Mouse (Mus musculus) heart, adult 2 months (tissue): ENCODE data around the gene Supt4a.

Experiments used
- CTCF ChIP-seq: fragments of 200-600 bp; IDR thresholded peaks from 2 replicates; pipeline ENCODE4 v1.8.1; 2022; ENCODE audit warnings: antibody characterized with exemption, mild to moderate bottlenecking, moderate library complexity
- EP300 ChIP-seq: fragments of 200-500 bp; IDR thresholded peaks from 2 replicates; pipeline ENCODE4 v1.6.1; 2011; ENCODE audit warnings: low read depth, low read length, control low read depth; ENCODE audit not compliant: insufficient read depth
- POLR2A ChIP-seq: fragments of 200-500 bp; IDR thresholded peaks from 2 replicates; pipeline ENCODE4 v1.6.1; 2011; ENCODE audit warnings: mild to moderate bottlenecking, low read depth, low read length, control low read depth; ENCODE audit not compliant: insufficient read depth

DNA sequence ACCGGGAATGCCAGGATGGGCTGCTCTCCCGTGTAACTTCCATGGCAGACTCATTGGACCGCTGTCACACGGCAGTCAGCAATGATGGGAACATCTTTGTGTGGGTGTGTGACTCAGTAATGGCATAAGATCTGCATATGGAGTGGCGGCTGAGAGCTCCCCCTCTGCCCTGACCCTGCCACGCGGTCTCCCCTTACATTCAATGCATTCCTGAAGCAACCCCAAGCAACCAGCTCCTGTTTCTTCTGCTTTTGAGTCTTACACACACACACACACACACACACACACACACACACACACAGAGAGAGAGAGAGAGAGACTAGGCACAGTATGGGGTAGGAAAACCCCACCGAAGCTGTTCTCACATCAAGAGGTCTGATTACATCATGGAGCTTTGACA, 29.8 kb upstream of the Supt4a start:
- no peak for TF ChIP-seq CTCF
- TF ChIP-seq POLR2A = no peak
- no peak for TF ChIP-seq EP300
